Mouse (Mus musculus) layer of hippocampus, adult 9-11 months (tissue): ENCODE data around the gene Lonp1.
A peak's percentile ranks its signal among the peaks of the same experiment; 100 is the strongest.

Experiments
- DNase-seq: peaks from one replicate; pipeline ENCODE4 v3.0.0; 2022

The Lonp1 gene

DNA sequence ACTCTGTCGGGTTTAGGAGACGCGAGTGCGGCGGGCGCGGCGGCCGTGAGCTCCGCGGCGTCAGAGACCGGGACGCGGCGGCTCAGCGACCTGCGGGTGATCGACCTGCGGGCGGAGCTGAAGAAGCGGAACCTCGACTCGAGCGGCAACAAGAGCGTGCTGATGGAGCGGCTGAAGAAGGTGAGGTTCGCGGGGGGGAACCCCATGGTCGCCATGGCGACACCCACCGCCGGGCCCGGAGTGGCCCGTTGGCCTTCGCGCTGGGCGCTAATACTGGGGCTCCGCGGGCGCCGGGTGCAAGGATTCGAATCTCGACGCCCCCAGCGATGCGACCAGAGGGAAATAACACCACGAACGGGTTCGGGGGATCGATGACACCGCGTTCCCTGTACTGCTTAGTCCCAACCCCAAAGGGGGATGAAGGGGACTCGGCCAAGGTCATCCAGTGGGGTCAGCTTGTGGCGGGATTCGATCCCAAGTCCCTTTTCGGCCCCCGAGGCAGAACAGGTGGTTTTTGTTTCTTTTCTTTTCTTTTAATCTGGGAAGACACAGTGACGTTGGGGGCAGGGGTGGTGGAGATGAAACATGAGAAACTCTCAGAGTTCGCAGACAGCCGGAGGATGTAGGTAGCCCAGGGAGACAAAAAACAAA is 41.4 kb downstream of the Lonp1 start:
- peak; percentile 51 for DNase-seq

GRCm38 (mm10) chr17:56584257-56585130 is 42.2 kb downstream of the Lonp1 start, which contains the start of the genes Safb2 and Safb:
Safb2 (minus strand) TSS chr17:56584585.
Safb (plus strand) TSS chr17:56584825.
- peak; percentile 99 for DNase-seq

DNA sequence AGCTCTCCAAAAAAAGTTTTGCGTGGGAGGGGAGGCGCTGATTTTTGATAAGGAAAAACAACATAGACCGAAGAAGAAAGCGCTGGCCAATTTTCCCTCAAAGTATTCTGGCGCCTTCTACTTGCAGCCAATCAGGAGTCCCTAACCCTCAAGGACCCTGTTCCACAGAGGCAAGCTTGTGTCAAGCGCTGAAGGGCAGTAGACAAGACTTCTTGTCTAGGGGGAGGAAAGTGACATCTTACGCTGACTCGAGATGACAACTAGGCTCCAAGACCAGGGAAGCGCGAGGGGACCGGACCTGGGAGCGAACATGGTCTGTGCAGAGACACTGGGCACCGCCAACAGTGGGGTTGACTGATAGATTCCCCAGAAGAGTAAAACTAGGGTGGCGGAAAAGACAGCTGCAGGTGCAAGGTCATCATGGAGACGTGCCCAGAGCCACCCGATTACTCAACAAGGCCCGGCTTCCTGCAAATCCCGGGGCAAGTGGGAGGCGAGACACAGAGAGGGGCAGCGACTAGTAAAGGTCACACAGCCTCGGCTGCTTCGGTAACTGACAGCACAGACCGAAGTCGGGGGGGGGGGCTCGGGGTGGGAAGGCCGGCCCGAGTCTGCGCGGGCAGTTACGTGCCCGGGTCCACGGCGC is 43.0 kb downstream of the Lonp1 start:
- DNase-seq, result peak; percentile 66

GRCm38 (mm10) chr17:56583071-56583470 is 43.6 kb downstream of the Lonp1 start:
- DNase-seq, result no peak

GRCm38 (mm10) chr17:56572939-56573338 is 53.7 kb downstream of the Lonp1 start:
- no peak for DNase-seq

- DNase-seq, result no peak
Observed at GRCm38 (mm10) chr17:56572154-56572553, 54.5 kb downstream of the Lonp1 start.

DNA sequence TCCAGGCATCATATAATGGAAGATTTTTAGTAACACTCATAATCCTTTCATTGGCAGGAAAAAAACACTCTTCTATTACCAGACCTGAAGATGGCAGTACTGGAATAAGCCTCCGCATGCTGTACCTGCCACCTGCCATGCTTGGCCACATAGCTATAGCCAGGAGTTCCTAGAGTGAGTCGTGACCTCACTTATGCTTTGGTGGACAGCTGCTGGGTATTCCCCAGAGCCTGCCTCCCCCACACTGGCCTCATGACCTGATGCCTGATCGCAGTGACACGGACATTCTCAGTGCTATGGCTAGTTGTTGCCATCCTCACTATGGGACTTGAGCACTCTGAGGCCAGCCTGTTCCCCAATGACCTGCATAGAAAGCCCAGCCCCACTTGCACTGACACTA is 56.4 kb downstream of the Lonp1 start:
- no peak for DNase-seq

DNA sequence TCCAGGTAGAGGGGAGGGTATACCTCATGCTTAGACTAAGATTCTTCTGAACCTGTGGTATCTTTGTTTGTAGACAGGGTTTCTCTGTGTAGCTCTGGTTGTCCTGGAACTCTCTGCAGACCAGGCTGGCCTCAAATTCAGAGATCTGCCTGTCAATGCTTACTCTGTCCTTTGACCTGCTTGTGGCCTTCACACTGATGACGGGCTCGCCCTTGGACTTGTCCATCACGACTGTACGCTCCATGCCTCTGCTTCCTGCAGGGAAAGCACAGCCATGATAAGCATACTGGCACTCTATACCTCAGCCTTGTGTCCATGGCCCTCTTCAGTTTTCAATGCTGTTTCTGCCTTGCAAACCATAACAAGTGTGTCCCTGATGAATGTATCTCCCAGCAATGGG is 59.3 kb downstream of the Lonp1 start:
- no peak for DNase-seq

GRCm38 (mm10) chr17:56566918-56567317 is 59.8 kb downstream of the Lonp1 start:
- no peak for DNase-seq

- no peak for DNase-seq
Observed at GRCm38 (mm10) chr17:56566293-56566692, 60.4 kb downstream of the Lonp1 start.
